Mouse (Mus musculus) left cerebral cortex, postnatal 4 days (tissue): ENCODE results near the gene Zmiz1. TPM values are rescaled to one million over a fixed set of nuclear protein-coding genes. Genes with fewer than 3 reads are reported as not detected.

ENCODE experiments used
- DNase-seq: peaks from one replicate; pipeline ENCODE4 v3.0.0-alpha.2; 2022
- intact Hi-C: fragments of 180-260 bp; cut with DNase I; formaldehyde crosslinking; loops from one replicate; pipeline ENCODE4 v1.15.1; 2025
- total RNA-seq, 2 experiments: library from RNA; stranded (reverse); gene quantifications; 2 replicates each; pipeline ENCODE4 v1.2.3; 2021

The Zmiz1 gene
- total RNA-seq, 2 experiments from 2014 or later = 149 to 152 TPM

GRCm38 (mm10) chr14:25665314-25665970, 206.5 kb downstream of the Zmiz1 start:
- intact Hi-C loops = no loop called here
- no peak for DNase-seq

GRCm38 (mm10) chr14:25666668-25667376, 207.8 kb downstream of the Zmiz1 start:
- intact Hi-C loops = no loop called here
- DNase-seq = no peak

DNA sequence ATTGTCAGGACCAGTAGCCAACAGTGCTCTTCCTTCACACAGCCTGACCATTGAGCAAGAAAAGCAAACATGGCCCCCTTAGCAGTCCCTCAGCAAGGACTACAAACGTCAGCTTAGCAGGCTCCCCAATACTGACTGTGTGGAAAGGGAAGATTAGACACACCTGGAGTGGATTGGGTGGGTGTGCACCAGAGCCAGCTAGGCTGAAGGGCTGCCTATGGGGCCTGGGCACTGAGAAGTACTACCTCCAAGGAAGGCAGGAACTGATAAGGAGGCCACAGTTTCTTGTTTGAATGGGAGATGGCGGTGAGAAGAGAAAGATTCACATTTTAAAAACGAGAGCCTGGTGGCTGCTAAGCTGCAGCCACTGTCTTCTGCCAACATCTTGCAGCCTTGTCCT, 208.6 kb downstream of the Zmiz1 start:
- intact Hi-C loops = no loop called here
- no peak for DNase-seq

- DNase-seq = no peak
- intact Hi-C loops = no loop called here
Observed at GRCm38 (mm10) chr14:25679625-25680024, 220.6 kb downstream of the Zmiz1 start.

DNA sequence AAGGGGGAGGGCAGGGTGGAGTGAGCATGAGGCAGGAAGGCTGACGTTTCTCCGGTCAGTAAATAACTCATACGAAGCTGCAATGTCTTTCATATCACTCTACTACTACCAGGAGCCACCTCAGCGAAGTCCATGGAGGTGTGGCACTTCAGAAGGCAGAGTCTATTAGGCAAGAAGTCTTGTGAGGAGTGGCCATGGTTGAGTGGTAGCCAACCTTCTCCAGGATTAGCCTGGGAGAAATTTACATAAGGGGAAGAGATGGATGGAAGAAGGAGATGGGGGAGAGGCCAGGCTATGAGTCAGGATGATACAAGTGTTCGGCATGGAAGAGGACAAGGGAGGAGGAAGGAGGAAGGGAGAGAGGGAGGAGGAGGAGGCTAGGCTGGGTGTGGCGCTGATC, 223.0 kb downstream of the Zmiz1 start:
- intact Hi-C loops = no loop called here

GRCm38 (mm10) chr14:25686216-25686945, 227.4 kb downstream of the Zmiz1 start:
- no peak for DNase-seq
- intact Hi-C loops = no loop called here

More for the DNA sequence above, 223.0 kb downstream of the Zmiz1 start:
- DNase-seq = no peak

- no peak for DNase-seq
- intact Hi-C loops = no loop called here
Observed at GRCm38 (mm10) chr14:25686983-25687901, 228.3 kb downstream of the Zmiz1 start.

GRCm38 (mm10) chr14:25693271-25693887, 234.4 kb downstream of the Zmiz1 start:
- DNase-seq = no peak
- intact Hi-C loops = loop anchor here (10.0 kb wide), 1 partner anchor 1199 kb away; no protein-coding TSS in a partner anchor

GRCm38 (mm10) chr14:25693888-25694568, 235.0 kb downstream of the Zmiz1 start, which contains the start of gene Ppif:
Ppif (plus strand) TSS chr14:25694154.
- peak; percentile 97 for DNase-seq
- intact Hi-C loops = loop anchor here (10.0 kb wide), 1 partner anchor 1199 kb away; no protein-coding TSS in a partner anchor

DNA sequence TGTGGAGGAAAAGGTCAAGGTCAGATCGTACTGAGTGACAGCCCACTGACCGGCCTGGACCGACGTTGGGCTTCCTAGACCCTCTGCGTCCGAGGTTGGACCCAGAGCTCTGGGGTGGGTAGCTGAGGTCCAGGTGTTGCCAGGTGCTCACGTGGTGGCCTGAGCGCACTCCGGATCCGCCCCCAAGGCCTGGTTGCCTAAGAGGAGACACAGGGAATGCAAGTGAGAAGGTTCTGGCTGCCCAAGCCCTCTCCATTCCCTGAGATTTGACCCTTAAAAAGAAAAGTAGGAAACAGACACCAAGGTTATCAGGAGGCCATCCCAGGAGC, 235.5 kb downstream of the Zmiz1 start:
- DNase-seq = no peak
- intact Hi-C loops = loop anchor here (10.0 kb wide), 1 partner anchor 1200 kb away; no protein-coding TSS in a partner anchor

DNA sequence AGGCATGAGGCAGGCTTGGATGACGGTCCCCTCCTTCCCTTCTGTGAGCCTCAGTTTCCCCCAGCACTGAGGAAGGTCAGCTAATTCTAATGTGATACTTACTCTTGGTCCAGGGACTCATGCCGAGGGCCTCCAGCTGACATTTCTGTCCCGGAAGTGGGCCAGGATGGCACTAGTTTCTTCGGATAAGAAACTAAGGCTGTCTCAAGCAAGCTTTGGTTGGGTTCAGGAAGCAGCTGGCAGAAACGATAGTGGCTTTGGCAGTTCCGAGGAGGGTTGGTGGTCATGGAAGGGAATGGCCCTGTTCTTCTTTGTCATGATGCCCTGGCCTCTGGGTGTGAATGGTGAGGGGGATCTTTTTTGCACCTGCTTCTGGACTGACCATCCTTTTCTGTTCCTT, 236.1 kb downstream of the Zmiz1 start:
- intact Hi-C loops = loop anchor here (10.0 kb wide), 1 partner anchor 1200 kb away; no protein-coding TSS in a partner anchor
- DNase-seq = no peak

GRCm38 (mm10) chr14:25696356-25696755, 237.4 kb downstream of the Zmiz1 start:
- intact Hi-C loops = loop anchor here (10.0 kb wide), 1 partner anchor 1202 kb away; no protein-coding TSS in a partner anchor
- DNase-seq = no peak

DNA sequence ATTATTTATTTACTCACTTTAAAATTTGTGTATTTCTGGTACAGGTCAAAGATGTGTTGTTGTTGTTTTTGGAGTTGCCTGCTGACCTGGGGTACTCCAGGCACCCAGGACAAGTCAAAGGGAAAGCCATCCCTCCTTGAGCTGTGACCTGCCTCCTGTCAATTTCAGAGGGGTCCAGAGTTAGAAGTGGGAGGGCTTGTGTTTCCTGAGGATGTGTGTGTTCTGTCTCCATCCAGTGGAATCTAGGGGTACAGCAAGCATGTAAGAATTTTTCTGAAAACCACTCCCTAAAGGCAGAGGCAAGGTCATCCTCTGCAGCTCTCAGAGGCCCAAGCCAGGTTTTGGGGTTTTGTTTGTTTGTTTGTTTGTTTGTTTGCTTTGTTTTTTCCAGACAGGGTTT, 243.0 kb downstream of the Zmiz1 start:
- intact Hi-C loops = no loop called here

DNA sequence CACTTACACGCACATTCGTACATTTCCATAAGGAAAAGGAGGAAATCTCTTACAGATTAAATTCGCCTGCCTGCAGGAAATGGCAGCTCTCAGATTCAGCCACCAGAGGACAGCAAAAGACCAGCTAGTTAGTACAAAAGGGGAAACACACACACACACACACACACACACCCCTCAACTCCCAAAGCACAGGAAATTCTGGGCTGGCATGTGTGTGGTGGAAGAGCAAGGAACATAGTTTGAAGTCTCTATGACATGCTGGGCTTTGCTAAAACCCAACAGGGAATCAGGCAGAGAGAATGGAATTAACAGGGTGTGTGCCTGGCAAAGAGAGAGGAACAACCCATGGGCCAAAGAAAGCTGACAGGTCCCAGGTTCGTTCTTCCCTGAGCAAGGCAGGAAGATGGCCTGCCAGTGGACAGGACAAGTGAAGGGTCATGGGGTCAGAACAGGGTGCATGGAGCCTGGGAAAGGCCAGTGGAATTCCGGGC, 248.8 kb downstream of the Zmiz1 start:
- intact Hi-C loops = no loop called here

More for the DNA sequence above, 243.0 kb downstream of the Zmiz1 start:
- DNase-seq = no peak

GRCm38 (mm10) chr14:25708451-25708850, 249.5 kb downstream of the Zmiz1 start:
- no peak for DNase-seq
- intact Hi-C loops = no loop called here

More for the DNA sequence above, 248.8 kb downstream of the Zmiz1 start:
- peak; percentile 53 for DNase-seq

- DNase-seq = no peak
- intact Hi-C loops = no loop called here
Observed at GRCm38 (mm10) chr14:25708917-25709316, 249.9 kb downstream of the Zmiz1 start.

DNA sequence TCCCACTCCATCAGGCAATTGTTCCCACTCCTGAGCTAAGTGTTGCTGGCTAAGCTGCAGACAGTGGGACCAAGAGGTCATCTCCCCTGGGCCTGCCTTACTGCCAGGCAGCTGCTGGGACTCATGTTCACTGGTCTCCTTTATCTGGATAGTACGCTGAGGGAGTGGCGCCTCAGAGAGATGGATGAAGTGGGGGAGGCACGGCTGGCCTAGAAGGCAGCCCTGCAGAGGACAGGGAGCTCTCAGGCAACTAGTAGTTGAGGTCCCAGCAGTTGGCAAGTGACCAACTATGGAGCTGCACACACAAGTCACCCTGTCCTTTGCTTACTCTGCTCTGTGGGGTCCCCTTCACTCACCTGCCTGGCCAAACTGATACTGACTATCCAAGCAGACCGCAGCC, 251.1 kb downstream of the Zmiz1 start:
- intact Hi-C loops = loop anchor here (10.0 kb wide), 1 partner anchor 105 kb away; no protein-coding TSS in a partner anchor
- DNase-seq = no peak

DNA sequence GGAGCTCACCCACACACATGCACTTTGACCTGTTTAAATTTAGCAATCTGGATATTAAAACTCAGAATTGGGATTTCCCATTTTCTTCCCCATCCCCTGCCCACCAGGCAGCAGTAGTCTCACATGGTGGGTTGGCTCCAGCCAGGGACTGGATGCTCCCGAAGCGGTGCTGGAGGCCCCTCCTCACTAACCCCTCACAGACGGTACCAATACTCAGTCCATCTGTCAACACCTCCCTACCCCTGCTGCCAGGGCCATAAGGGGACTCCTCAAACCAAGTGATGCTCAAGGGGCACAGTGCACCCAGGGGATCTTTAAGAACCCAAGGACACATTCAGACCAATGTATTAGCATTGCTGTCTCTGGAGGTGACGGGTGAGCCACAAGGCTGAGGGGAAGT, 251.7 kb downstream of the Zmiz1 start:
- no peak for DNase-seq
- intact Hi-C loops = loop anchor here (10.0 kb wide), 1 partner anchor 104 kb away; no protein-coding TSS in a partner anchor

- DNase-seq = no peak
- intact Hi-C loops = loop anchor here (10.0 kb wide), 1 partner anchor 104 kb away; no protein-coding TSS in a partner anchor
Observed at GRCm38 (mm10) chr14:25711177-25711576, 252.2 kb downstream of the Zmiz1 start.
